Mouse (Mus musculus): ENCODE measurements around the gene Gng11.

The Gng11 gene

GRCm38 (mm10) chr6:4003890-4004306 is at the start of gene Gng11:
Gng11 (plus strand) TSS chr6:4003904.
- no peak for DNase-seq

GRCm38 (mm10) chr6:3954969-3955368 is 48.7 kb upstream of the Gng11 start:
- no peak for DNase-seq

- DNase-seq = no peak
These were observed 35.8 kb upstream of the Gng11 start for GRCm38 (mm10) chr6:3967676-3968626.

GRCm38 (mm10) chr6:3973679-3974078 is 30.0 kb upstream of the Gng11 start:
- DNase-seq = no peak

GRCm38 (mm10) chr6:3982661-3983284 is 20.9 kb upstream of the Gng11 start:
- no peak for DNase-seq

GRCm38 (mm10) chr6:3988750-3989149 is 15.0 kb upstream of the Gng11 start, which contains the start of gene Tfpi2:
Tfpi2 (minus strand) TSS chr6:3988919.
- DNase-seq = no peak

- DNase-seq = no peak
These were observed 10.2 kb upstream of the Gng11 start, which contains the start of gene Gngt1 for GRCm38 (mm10) chr6:3993492-3993891. Gngt1 (plus strand) TSS chr6:3993792.

- DNase-seq = no peak
These were observed 5.6 kb upstream of the Gng11 start for GRCm38 (mm10) chr6:3998089-3998488.

GRCm38 (mm10) chr6:3999296-3999695 is 4.4 kb upstream of the Gng11 start:
- no peak for DNase-seq

- DNase-seq = no peak
These were observed 3.0 kb upstream of the Gng11 start for GRCm38 (mm10) chr6:4000716-4001115.

- DNase-seq = no peak
These were observed 259 bp upstream of the Gng11 start for GRCm38 (mm10) chr6:4003445-4003844.

GRCm38 (mm10) chr6:4004808-4005207 is 1.1 kb downstream of the Gng11 start:
- DNase-seq = no peak

- no peak for DNase-seq
These were observed 4.9 kb downstream of the Gng11 start for GRCm38 (mm10) chr6:4008501-4009040.

GRCm38 (mm10) chr6:4009548-4009947 is 5.8 kb downstream of the Gng11 start:
- DNase-seq = no peak

- no peak for DNase-seq
These were observed 18.9 kb downstream of the Gng11 start for GRCm38 (mm10) chr6:4022645-4023044.

- no peak for DNase-seq
These were observed 22.7 kb downstream of the Gng11 start for GRCm38 (mm10) chr6:4026367-4026766.

GRCm38 (mm10) chr6:4030956-4031355 is 27.3 kb downstream of the Gng11 start:
- no peak for DNase-seq

- no peak for DNase-seq
These were observed 38.1 kb downstream of the Gng11 start for GRCm38 (mm10) chr6:4041821-4042220.

- no peak for DNase-seq
These were observed 43.5 kb downstream of the Gng11 start for GRCm38 (mm10) chr6:4047200-4047599.

- no peak for DNase-seq
These were observed 49.1 kb downstream of the Gng11 start for GRCm38 (mm10) chr6:4052843-4053242.

GRCm38 (mm10) chr6:4054387-4054786 is 50.7 kb downstream of the Gng11 start:
- no peak for DNase-seq

Data from thymus, postnatal 14 days (tissue).